Mouse (Mus musculus) G1E (cell line): ENCODE data around the gene Zc3h13. TPM values are rescaled to one million over a fixed set of nuclear protein-coding genes. Genes with fewer than 3 reads are reported as not detected.

Experiments
- ATAC-seq: 2 replicates; pipeline ENCODE4 v1.8.0; 2016; ENCODE audit warnings: mild to moderate bottlenecking; ENCODE audit not compliant: insufficient number of reproducible peaks, poor library complexity, low FRiP score, severe bottlenecking; ENCODE audit errors: extremely low read depth
- DNase-seq: peaks from one replicate; pipeline ENCODE4 v3.0.0; 2012; ENCODE audit warnings: low spot score
- H3K27me3 ChIP-seq: 2 replicates; pipeline ENCODE4 v1.6.1; 2012; ENCODE audit warnings: mild to moderate bottlenecking, low read length, inconsistent platforms; ENCODE audit not compliant: insufficient read depth
- H3K36me3 ChIP-seq: replicated peaks from 2 replicates; pipeline ENCODE3; 2012; ENCODE audit warnings: mild to moderate bottlenecking, inconsistent platforms
- H3K4me1 ChIP-seq: 2 replicates; pipeline ENCODE4 v1.6.1; 2012; ENCODE audit warnings: low read depth, low read length, inconsistent platforms, mixed read lengths; ENCODE audit not compliant: insufficient read depth
- H3K4me3 ChIP-seq: 2 replicates; pipeline ENCODE4 v1.5.1; 2012; ENCODE audit warnings: low read depth, mild to moderate bottlenecking, inconsistent platforms, low read length, moderate library complexity, mixed read lengths
- H3K9me3 ChIP-seq: replicated peaks from 2 replicates; pipeline ENCODE4 v1.6.1; 2012; ENCODE audit warnings: inconsistent platforms
- CTCF ChIP-seq: IDR thresholded peaks from 2 replicates; pipeline ENCODE4 v1.5.1; 2012; ENCODE audit warnings: low read depth, low read length, inconsistent platforms, mixed read lengths
- GATA1 ChIP-seq: IDR thresholded peaks from 2 replicates; pipeline ENCODE4 v1.6.1; 2012; ENCODE audit warnings: borderline replicate concordance, low read length, inconsistent platforms, mixed read lengths
- GATA2 ChIP-seq: IDR thresholded peaks from 2 replicates; pipeline ENCODE4 v1.6.1; 2012; ENCODE audit warnings: low read depth, low read length, inconsistent platforms, borderline replicate concordance
- POLR2AphosphoS5 ChIP-seq: IDR thresholded peaks from 2 replicates; pipeline ENCODE4 v1.6.1; 2012; ENCODE audit warnings: low read depth, low read length, inconsistent platforms; ENCODE audit not compliant: insufficient replicate concordance
- TAL1 ChIP-seq: conservative IDR thresholded peaks from 2 replicates; pipeline ENCODE4 v1.6.1; 2012; ENCODE audit warnings: low read depth, low read length, inconsistent platforms, mixed read lengths
- polyA plus RNA-seq: library from polyadenylated mRNA; stranded (reverse); fragments of >175 nt; gene quantifications from 2 replicates; pipeline ENCODE4 v1.2.3, GENCODE M21; 2012
- total RNA-seq, 2 experiments: library from RNA; stranded (forward) in 1 of 2; stranded (reverse) in 1 of 2; fragments of 200-1000 nt in 1 of 2; fragments of >200 nt in 1 of 2; fragmentation: Nextera tagmentation in 1 of 2; gene quantifications; 2 replicates each; pipeline ENCODE4 v1.2.3; 2014 to 2017

Gene Zc3h13
- 29.1 and 47.4 TPM in 2 replicates for total RNA-seq (2014; fragmentation: Nextera tagmentation)
- 17.3 TPM in 2 replicates for total RNA-seq (2017)
- 18.2 and 22.4 TPM in 2 replicates for polyA plus RNA-seq

DNA sequence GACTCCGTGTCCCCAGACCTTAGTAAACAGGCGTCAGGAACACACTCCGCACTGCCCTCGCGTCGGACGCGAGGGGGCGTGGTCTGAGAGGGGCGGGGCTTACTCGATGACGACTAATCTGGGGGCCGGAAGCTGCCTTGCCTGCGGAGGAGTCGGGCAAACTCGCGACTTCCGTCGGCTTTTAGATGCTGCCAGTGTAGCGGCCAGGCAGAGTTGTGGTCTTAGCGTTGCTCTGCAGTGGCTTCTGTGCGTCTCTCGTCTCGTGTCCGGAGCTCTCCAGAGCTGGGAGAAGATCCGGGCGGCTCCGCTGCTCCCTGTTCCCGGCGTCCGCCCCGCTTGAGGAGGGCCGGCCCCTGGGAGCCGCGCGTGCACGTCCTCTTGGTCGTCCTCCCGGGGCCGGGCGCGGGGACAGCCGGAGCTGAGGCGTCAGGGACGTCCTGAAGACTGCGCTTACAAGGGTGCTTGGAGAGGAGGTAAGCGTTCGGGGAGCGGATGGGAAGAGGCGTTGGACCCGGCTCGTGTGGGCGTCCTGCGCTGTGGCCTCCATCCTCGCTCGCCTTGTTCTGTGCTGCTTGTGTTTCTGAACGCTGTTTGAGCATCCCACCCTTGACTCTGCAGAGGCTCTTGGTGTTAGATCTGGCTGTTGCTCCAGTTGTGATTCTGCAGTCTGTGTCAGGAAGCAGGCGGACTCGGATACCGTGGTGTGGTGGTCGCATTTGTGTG lies at the start of gene Zc3h13:
TSS of gene Zc3h13 (plus strand) at position 181 of the 723 bp plus-strand sequence.
- ATAC-seq (peak; percentile 92), DNase-seq (peak; percentile 76)
- peaks cover 12% of the 10 kb centered on the region for H3K4me1 ChIP-seq
- TF ChIP-seq GATA1 (no peak), CTCF (no peak), TAL1 (no peak), GATA2 (no peak)
- peaks cover 1% of the 10 kb centered on the region; the same call in 1 of the 2 replicates for H3K27me3 ChIP-seq
- peaks cover 5% of the 10 kb centered on the region for H3K36me3 ChIP-seq
- peak within 1 kb of the TSS; percentile 98 for H3K4me3 ChIP-seq
- no peaks in the 10 kb centered on the region for H3K9me3 ChIP-seq

DNA sequence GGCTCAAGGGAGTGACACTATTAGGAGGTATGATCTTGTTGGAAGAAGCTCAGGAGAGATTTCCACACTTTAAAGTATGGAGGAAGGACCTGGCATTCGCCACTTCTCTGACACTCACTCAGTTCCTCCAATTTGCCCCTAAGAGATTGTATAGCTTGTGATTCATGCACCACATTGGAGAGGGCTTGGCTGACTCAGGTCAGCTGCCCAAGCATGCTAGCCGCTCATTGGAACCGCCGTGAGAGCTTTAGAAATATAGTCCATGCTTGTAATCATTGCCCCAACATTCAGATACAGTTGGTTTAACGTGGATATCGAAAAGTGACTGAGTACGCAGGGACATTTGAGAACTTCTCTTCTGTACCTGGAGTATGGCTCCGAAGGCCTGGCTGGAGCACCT lies 48.6 kb upstream of the Zc3h13 start:
- no peak for TF ChIP-seq TAL1
- no peak for TF ChIP-seq CTCF
- no peak for TF ChIP-seq POLR2AphosphoS5
- TF ChIP-seq GATA1, result no peak
- no peak for TF ChIP-seq GATA2
- ATAC-seq (no peak), DNase-seq (no peak)
- H3K27me3 ChIP-seq, result no peaks in the 10 kb centered on the region
- H3K36me3 ChIP-seq, result no peaks in the 10 kb centered on the region
- no peaks in the 10 kb centered on the region for H3K4me1 ChIP-seq
- no peaks in the 10 kb centered on the region for H3K9me3 ChIP-seq
- no peak overlapping the region for H3K4me3 ChIP-seq

DNA sequence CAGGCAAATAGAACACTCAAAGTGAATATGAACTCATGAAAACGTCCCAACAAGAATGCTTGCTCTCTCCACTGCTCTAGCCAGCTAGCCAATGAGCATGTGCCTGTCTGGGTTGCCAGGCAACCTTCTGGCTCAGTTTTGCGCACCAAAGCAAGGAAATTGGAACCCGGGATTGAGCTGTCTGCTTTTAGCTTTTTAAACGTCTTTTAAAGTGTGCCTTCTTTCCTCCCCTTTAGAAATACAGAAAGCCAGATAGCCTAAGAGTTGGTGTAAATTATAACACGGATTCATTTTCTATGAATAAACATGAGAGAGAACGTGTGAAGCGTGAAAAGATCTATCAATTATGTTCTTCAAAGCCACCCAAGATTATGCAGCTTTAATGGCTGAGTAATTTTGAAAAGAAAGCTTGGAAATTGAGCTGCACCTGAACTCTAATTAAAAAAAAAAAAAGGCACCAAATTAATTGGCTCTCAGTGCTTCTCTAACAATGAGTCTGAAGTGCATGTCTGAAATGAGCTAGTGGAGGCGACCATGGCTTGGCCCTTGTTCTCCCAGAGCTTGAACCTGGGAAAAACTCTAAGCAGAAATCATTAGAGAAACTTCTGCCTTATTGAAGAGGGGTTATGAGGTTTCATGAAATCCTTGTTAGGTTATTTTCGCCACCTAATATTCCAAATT lies 48.1 kb upstream of the Zc3h13 start:
- H3K4me1 ChIP-seq, result no peaks in the 10 kb centered on the region
- no peak overlapping the region for H3K4me3 ChIP-seq
- DNase-seq, result no peak
- no peak for ATAC-seq
- TF ChIP-seq CTCF (no peak), GATA1 (no peak), TAL1 (no peak), POLR2AphosphoS5 (no peak), GATA2 (no peak)
- H3K27me3 ChIP-seq, result no peaks in the 10 kb centered on the region
- H3K36me3 ChIP-seq, result no peaks in the 10 kb centered on the region
- H3K9me3 ChIP-seq, result no peaks in the 10 kb centered on the region

- Histone ChIP-seq H3K27me3 (no peaks in the 10 kb centered on the region), H3K36me3 (no peaks in the 10 kb centered on the region), H3K4me1 (no peaks in the 10 kb centered on the region), H3K9me3 (no peaks in the 10 kb centered on the region), H3K4me3 (no peak overlapping the region)
- ATAC-seq (no peak), DNase-seq (no peak)
- no peak for TF ChIP-seq GATA1
- no peak for TF ChIP-seq POLR2AphosphoS5
- no peak for TF ChIP-seq TAL1
- TF ChIP-seq CTCF, result no peak
- no peak for TF ChIP-seq GATA2
Measured at GRCm38 (mm10) chr14:75236636-75237003, 47.6 kb upstream of the Zc3h13 start.

DNA sequence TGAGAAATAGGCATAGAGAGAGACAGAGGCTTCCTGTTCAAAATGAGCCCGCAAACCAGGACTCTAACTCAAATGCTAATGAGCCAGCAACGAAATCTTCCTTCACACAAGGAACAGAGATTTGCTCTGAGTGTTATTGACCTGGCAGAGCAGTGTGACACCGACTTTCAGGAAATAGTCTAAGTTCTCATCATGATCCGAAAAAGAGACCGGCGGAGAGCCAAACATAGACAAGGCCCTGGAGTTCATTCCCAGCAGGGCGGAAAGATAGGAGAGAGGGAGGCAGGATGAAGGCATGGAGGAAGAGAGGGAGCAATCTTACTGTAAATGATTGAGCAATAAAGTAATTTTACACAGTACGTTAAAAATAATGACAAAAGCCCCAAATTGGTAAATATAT lies 47.1 kb upstream of the Zc3h13 start:
- no peaks in the 10 kb centered on the region for H3K9me3 ChIP-seq
- H3K4me3 ChIP-seq, result no peak overlapping the region
- DNase-seq, result no peak
- no peaks in the 10 kb centered on the region for H3K27me3 ChIP-seq
- H3K4me1 ChIP-seq, result no peaks in the 10 kb centered on the region
- no peaks in the 10 kb centered on the region for H3K36me3 ChIP-seq
- no peak for ATAC-seq
- TF ChIP-seq GATA1 (no peak), CTCF (no peak), POLR2AphosphoS5 (no peak), TAL1 (no peak), GATA2 (no peak)

DNA sequence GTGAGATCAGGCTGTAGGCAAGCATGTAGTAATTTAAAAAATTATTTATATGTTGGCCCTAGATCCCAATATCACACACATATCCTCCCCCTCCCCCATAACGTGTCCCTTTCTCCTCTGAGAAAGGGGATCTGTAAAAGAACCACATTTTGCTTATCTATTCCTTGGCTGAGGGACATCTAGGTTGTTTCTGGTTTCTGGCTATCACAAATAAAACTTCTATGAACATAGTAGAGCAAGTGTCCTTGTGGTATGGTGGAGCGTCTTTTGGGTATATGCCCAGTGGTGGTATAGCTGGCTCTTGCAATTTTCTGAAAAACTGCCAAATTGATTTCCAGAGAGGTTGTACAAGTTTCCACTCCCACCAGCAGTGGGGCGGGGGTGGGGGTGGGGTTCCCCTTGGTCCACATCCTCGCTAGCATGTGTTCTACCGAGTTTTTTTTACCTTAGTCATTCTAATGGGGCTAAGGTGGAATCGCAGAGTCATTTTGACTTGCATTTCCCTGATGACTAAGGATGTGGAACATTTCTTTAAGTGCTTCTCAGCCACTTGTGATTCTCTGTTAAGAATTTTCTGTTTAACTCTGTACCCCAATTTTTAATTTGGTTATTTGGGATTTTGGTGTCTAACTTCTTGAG lies 46.0 kb upstream of the Zc3h13 start:
- Histone ChIP-seq H3K9me3 (no peaks in the 10 kb centered on the region), H3K4me3 (no peak overlapping the region), H3K36me3 (no peaks in the 10 kb centered on the region), H3K4me1 (no peaks in the 10 kb centered on the region), H3K27me3 (no peaks in the 10 kb centered on the region)
- ATAC-seq (no peak), DNase-seq (no peak)
- TF ChIP-seq TAL1 (no peak), CTCF (no peak), GATA2 (no peak), POLR2AphosphoS5 (no peak), GATA1 (no peak)
